Mouse (Mus musculus) skeletal muscle tissue, adult 2 months (tissue): ENCODE measurements at regions not wholly inside any gene's neighbourhood (a gene's known extent, or its start where the extent isn't known, plus 50 kb on each side); places are given as distances from the start of the nearest gene placed in this dataset.
A peak's percentile ranks its signal among the peaks of the same experiment; 100 is the strongest.
"Not testable (repeated sequence)": the region's sequence is repeated elsewhere in the genome, so short reads cannot be mapped to it uniquely, and the experiment has no call there.

ENCODE experiments used
- DNase-seq: peaks from one replicate; pipeline ENCODE4 v3.0.0-alpha.2; 2012; ENCODE audit warnings: low read depth, low spot score

DNA sequence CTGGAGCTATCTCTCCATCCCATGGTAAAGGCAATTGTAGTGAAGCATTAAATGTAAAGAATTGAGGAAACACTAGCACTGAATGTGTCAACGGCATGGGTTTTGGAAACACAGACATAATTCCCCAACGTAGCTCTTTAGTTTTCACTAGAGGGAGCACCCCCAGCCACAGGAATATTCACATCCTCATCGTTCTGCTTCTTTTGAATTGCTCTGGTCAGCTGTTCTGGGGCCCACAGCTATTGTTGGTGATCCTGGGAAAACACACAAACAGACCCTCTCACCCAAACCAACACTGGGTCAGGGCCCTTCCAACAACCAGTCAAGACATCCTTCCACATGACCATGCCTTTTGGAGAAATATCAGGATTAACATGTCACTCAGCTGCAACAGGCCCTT, 119.7 kb downstream of the Impg2 start:
- DNase-seq, result not testable (repeated sequence)

- no peak for DNase-seq
These were observed 128.3 kb upstream of the Abi3bp start for GRCm38 (mm10) chr16:56349415-56349814.

DNA sequence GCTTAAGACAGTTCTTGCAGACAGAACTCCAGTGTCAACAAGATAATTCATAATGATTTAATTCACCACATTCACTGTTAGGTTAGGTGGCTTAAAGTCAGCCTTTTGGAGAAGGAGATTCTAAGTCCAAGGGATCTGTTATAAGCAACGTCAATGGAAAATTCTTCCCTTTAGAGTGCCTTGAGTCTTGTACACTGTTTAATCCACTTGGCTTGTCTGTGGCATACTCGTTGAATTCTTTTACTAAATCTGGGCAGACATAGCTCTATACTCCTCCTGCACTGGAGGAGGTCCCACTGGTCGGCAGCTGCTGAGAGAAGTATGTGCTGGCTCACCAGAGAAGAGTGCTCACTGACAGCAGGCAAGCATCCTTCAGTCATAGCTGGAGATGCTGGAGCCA, 124.8 kb upstream of the Abi3bp start:
- DNase-seq, result no peak

GRCm38 (mm10) chr16:56359101-56359500, 118.6 kb upstream of the Abi3bp start:
- DNase-seq, result peak; percentile 36

- DNase-seq, result no peak
These were observed 116.7 kb upstream of the Abi3bp start for GRCm38 (mm10) chr16:56360992-56361391.

DNA sequence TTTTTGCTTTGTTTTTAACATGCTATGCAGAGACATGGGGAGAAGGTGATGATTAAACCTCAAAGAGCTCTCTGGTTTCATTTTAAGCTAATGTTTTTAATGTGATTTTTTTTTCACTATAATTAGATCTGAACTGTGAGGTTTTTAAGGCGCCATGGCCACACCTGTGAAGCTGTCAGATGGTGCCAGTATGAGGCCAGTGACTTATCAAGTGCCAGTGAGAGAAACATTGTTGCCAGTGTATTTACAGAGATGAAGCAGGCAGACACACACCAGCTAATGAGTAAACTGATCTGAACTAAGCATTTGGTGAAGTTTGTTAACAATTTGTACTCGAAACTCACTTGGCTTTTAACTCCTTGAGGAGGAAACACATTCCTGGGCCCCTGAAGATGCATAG, 99.3 kb upstream of the Abi3bp start:
- no peak for DNase-seq

- no peak for DNase-seq
These were observed 97.0 kb upstream of the Abi3bp start for GRCm38 (mm10) chr16:56380680-56381079.

- DNase-seq, result no peak
These were observed 91.1 kb upstream of the Abi3bp start for GRCm38 (mm10) chr16:56386539-56386938.

DNA sequence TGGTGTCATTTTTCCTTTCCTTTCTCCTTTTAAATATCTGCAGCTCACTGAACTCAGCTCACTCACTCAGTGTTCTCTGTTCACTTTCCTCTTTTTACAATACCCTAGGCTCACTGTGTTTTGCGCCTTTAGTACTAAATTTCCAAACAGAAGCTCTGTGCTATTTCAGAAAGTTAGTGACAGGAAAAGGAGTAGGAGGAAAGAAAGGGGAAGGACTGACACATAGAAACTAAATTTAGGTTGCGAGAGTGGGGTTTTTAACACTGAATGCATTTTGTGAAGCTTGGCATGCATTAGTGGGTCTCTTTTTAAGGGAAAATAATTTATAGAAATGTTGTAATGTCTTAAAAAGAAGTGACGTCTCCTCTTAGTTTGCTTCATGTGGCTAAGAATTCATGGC, 84.8 kb upstream of the Abi3bp start:
- DNase-seq, result no peak

DNA sequence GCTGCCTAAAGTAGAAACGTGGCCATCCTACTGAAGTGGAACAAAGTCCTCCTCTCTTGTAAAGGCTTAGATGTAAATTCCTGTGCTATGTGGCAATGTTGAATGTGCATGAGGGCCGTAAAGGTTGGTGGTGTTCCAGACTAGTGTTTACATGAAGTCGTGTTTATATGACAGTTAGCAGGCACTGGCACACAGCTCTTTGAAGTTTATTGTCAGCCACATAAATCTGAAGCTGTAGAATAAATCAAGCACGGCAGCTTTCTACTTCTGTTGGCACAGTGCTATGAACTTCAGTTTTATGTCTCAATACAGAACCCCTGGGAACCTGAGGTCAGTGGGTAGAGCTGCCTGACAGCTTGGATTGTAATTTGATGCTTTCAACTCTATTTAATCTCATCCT, 81.1 kb upstream of the Abi3bp start:
- no peak for DNase-seq

DNA sequence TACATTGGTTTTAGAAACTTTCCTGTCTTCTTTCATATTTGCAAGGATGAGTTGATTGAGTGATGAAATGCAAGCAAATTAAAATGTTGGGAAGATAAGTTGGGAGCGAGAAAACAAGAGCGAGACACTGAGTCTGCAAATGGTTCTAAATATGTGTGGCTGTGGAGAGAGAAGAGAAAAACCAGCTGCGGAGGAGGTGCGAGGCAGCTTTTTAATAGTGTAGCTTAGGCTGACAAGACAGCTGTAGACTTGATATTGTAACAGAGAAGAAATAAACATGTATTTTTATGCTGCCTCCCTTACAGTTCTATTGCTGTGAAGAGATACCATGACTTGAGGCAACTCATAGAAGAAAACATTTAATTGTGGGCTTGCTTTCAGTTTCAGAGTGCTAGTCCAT, 78.1 kb upstream of the Abi3bp start:
- DNase-seq, result no peak

- peak; percentile 61 for DNase-seq
These were observed 53.9 kb upstream of the Abi3bp start for GRCm38 (mm10) chr16:56423761-56424160.
